Mouse (Mus musculus): ENCODE results near the gene Fam228b.
"Not testable (repeated sequence)": the region's sequence is repeated elsewhere in the genome, so short reads cannot be mapped to it uniquely, and the experiment has no call there.

Fam228b gene

GRCm38 (mm10) chr12:4768492-4769332, at the start of gene Fam228b, which contains the start of gene Pfn4:
Gene Fam228b, minus strand, starts transcription at chr12:4769267.
Gene Pfn4, plus strand, starts transcription at chr12:4769022.
- DNase-seq (ENCODE audit: low read depth, low spot score), result peak; percentile 96

- DNase-seq (ENCODE audit: low read depth, low spot score), result peak; percentile 98
Measured at GRCm38 (mm10) chr12:4817361-4818101, 48.5 kb upstream of the Fam228b start, which contains the start of gene Sf3b6. Gene Sf3b6, plus strand, starts transcription at chr12:4817544.

DNA sequence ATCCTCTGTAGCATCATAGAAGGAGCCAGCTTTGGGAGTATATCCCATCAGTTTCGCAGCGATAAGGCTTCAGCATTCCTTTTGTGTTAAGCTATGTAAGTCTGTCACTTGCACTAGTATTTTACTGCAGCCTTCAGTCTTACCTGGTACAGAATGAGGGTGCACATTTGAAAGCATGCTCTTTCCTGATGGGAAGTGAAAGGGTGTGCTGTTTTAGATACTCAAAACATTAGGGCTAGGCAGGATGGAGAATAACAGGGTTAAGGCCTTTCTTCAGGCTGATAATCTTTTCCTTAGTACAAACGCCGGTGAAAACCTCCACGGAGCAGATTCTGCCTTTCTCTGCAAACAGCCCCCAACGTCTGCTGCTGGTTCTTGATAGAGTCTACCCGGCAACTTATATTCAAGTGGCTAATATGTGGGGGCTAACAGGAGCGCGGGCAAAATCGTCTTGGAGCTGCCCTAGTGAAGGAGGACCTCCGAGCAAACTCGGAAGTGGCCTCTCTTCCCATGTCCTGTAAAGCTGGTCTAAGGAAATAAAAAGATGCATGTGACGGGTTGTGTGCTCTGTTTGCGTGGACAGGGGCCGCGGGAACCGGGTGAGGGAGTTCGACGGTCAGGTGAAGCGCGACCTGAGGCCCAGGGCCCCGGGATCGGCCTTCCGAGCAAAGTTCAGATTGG, 47.8 kb upstream of the Fam228b start:
- DNase-seq (ENCODE audit: low read depth, low spot score), result no peak

DNA sequence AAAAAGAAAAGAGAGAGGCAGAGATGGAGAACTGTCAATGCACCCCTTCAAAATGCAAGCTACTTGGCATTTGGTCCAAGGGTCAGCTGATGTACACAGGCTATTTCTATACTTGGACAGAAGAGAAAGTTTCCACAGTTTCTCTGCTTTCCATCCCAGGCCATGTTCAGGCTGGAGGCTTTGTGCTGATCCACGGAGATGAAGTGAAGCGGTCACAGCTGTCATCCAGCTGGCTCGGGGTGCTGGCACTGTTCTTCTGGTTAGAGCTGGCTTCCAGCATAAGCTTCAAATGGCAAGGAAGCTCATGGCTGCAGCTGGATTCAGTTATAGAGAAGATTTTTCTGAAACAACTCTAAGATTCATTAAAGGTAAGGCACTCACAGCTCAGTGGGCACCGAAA, 44.6 kb upstream of the Fam228b start:
- no peak for DNase-seq (ENCODE audit: low read depth, low spot score)

DNA sequence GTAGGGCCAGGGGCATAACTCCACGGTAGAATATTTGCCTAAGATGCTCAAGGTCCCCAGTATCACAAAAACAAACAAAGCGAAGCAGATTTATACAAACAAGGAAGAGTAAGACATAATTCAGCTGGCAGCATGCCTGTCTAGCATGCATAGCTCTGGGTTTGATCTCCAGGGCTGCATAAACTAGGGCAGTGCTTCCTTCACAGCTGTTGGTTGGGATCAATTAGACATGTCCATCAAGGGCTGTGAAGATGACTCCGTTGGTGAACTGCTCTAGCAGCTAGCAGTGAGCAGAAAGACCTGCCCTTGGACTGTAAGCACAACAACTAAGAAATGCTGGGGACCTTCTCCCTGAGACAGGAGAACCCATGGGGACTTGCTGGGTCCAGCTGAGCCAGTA, 42.6 kb upstream of the Fam228b start:
- DNase-seq (ENCODE audit: low read depth, low spot score), result no peak

- no peak for DNase-seq (ENCODE audit: low read depth, low spot score)
Measured at GRCm38 (mm10) chr12:4811036-4811435, 42.0 kb upstream of the Fam228b start.

DNA sequence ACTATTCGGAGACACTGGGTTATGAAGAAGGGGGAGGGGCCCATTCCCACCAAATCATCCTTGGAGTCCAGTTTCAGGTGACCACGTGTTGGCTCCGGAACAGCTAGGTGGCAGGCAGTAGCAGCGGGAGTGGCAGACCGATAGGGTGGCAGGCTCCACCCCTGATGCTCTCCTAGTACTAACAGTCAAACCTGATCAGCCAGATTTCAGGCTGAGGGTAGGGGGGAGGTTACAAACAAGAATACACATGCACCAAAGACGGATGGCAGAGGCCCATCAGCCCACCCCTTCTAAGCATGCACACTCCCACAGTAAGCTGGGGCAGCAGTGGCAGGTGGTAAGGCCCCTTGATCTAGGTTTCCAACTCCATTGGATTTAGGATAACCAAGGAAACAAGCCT, 28.4 kb upstream of the Fam228b start:
- DNase-seq (ENCODE audit: low read depth, low spot score), result not testable (repeated sequence)

GRCm38 (mm10) chr12:4793718-4794117, 24.7 kb upstream of the Fam228b start:
- DNase-seq (ENCODE audit: low read depth, low spot score), result peak; percentile 16

DNA sequence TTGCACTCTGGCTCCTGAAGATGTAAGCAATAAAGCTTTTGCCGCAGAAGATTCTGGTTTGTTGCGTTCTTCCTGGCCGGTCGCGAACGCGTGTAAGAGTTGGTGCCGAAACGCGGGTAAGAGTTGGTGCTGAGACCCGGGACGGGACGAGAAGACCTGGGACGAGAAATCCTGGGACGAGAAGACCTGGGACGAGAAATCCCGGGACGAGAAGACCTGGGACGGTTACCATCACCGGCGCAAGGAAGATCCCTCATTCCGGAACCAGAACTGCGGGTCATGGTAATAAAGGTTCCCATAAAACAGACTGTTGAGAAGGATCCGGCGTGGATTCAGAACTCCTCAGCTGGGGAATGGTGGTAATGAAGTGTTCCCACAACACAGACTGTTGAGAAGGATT, 19.1 kb upstream of the Fam228b start:
- not testable (repeated sequence) for DNase-seq (ENCODE audit: low read depth, low spot score)

GRCm38 (mm10) chr12:4784466-4784865, 15.4 kb upstream of the Fam228b start:
- DNase-seq (ENCODE audit: low read depth, low spot score), result no peak

DNA sequence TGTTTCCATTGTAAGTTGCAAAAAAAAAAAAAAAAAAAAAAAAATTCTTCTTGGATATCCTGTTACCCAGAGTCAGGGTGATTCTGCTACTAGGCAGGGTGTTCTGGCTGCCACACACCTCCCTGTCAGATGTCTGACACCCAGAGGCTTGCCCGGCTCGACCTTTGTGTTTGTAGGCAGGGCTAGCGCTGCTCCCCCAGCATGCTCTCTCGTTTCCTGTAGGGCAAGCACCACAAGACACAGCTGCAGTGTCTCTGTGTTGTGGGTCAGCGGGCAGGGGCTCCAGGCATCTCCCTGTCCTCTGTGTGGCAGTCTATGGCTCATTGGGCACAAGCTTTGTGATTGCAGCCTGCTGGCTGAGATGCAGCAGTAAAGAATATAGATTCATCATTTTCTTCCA, 14.5 kb upstream of the Fam228b start:
- no peak for DNase-seq (ENCODE audit: low read depth, low spot score)

- DNase-seq (ENCODE audit: low read depth, low spot score), result not testable (repeated sequence)
Measured at GRCm38 (mm10) chr12:4781725-4782404, 12.8 kb upstream of the Fam228b start.

- no peak for DNase-seq (ENCODE audit: low read depth, low spot score)
Measured at GRCm38 (mm10) chr12:4781270-4781669, 12.2 kb upstream of the Fam228b start.

GRCm38 (mm10) chr12:4780245-4780644, 11.2 kb upstream of the Fam228b start:
- DNase-seq (ENCODE audit: low read depth, low spot score), result no peak

DNA sequence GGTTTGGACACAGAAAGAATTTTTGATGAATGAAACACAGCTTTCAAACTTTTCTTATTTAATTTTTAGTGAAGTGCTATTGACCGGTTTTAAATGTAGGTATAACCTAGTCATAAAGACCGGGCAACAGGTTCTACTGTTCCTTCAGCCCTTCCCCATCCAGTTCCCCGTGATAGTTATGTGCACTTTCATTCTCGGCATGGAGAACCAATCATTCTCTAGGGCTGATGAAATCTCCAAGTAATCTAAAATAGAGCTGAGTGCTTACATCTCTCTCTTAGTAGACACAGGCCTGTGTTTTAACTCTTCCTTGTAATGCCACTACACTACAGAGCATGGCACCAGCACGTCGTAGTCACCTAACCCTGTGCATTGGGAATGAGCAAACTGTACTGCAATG, 8.7 kb upstream of the Fam228b start:
- no peak for DNase-seq (ENCODE audit: low read depth, low spot score)

DNA sequence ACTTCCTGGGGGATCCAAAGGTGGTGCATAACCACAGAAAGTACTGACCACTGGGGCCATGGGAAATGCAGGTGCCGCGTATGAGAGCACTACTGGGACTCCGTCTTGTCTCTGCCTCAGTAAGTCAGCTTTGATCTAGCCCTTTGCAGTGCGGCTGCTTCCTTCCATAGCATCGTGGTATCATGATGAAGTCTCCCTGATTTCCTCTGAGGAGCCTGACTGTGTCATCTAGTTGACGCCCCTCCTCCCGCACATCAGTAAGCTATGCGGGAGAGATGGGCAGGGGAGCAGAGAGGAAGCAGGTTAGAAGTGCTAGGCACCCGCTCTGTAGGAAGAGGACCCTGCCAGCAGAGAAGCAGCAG, 6.5 kb upstream of the Fam228b start:
- DNase-seq (ENCODE audit: low read depth, low spot score), result no peak

DNA sequence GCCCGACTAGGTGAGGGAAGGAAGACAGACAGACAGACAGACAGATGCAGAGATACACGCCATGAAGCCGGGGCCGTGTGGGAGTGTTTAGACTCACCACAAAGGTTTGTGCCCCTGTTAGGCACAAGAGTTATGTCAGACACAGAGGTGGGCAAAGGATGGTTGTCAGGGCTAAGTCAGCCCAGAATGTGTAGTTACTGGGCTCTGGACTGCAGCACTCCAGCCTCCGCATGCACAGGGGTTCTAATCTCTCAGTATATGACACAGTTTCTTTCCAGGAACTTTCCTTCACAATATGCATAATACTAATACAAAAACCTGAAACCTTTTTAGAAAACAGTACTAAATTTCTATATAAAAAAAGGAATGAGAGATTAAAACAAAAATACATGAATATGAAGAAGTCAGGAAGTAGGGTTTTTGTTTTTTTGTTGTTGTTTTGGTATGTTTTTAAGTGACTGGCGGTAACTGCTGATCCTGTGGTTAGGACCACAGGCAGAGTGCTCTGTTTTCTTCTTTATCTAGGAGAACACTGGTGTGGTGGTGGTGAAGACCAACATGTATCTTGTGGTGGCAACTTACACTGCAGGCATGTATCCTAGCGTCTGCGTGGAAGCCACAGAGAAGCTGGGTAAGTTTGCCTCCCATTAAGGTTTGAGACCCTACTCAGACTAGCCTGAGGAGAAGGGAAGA, 6.0 kb upstream of the Fam228b start:
- no peak for DNase-seq (ENCODE audit: low read depth, low spot score)

DNA sequence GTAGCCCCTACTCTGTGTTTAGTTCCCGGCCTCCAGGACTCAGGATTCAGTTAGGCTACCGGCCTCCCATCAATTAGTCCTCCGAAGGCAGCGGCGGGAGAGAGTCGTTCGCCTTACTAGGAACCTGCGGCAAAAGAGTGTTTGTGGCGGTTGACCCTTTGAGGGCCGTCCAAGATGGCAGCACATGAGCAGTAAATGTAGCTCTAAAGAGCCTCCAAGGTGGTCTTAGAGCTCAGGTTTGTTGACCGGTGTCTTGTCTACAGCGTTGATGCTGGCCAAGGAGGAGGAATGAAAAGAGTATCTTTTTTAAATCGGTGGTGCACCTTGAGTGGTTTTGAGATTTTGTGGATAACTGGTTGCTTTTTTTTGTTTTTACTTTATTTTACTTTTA, 261 bp upstream of the Fam228b start:
- no peak for DNase-seq (ENCODE audit: low read depth, low spot score)

DNA sequence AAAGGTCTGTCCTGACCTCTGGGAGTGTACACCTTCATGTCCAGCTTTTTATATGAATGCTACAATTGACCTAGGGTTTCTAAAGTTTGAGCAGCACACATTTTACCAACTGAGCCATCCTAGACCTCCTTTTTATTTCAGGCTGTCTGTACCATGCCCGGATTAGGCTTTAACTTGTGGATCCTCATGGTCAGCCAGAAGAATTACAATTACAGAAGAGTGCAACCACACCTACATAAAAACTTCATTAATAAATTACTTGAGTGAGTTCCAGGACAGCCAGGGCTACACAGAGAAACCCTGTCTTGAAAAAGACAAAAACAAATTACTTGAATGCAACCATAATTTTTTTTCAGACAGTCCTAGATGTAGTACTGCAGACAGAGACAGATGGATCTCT, 12.0 kb downstream of the Fam228b start:
- DNase-seq (ENCODE audit: low read depth, low spot score), result no peak

GRCm38 (mm10) chr12:4754451-4754850, 14.6 kb downstream of the Fam228b start:
- peak; percentile 14 for DNase-seq (ENCODE audit: low read depth, low spot score)

DNA sequence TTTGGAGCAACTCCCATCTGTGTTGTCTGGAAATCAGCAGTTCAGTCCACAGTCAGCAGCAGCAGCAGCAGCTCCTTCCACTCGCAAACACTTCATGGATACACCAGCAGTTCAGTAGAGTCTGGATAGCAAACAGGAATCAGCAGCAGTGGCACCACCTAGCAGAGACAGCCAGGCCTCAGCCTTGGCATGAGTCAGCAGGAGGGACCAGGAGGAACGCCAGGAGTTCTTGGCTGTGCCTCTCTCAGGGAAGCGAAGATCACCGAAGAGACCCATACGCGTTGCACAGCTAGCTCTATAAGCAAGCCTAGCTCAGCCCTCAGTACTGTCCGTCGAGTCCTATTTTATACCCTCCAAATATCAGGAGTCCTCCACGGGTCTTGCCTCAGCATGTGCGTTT, 24.6 kb downstream of the Fam228b start:
- DNase-seq (ENCODE audit: low read depth, low spot score), result no peak
